Mouse (Mus musculus) thymus, adult 18-20 months (tissue): Measurements from ENCODE around the gene Adam15.

Experiments
- DNase-seq, 2 experiments: peaks; one replicate each; pipeline ENCODE4 v3.0.0; 2022; ENCODE audit warnings: mixed read lengths in 2 of 2

The Adam15 gene

DNA sequence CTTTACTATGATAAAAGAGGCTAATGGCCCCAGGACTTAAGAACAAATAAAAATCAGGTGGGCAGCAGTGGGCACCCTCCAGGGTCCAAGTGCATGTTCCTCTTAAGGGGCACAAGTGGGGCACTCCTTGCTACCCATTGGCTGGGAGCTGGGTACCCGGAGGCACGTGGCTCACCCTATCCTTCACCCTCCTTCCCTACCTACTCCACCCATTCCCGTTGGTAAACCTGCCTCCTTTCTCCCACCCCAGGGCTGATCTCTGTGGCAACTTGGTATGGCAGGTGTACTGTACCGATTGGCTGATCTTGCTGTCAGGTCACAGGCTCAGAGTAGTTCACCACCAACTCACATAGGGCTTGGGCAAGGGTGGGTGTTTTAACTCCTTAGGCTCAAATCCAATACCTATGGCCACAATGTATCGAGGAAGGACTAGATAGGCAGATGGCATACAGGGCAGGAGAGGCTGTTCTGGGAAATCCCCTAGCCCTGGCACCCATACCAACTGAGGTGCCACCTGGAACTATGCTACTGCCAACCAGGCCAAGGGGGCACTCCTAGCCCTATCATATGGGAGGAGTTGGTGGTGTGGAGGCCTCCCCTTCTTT is 34.0 kb upstream of the Adam15 start:
- DNase-seq, result no peak

GRCm38 (mm10) chr3:89382950-89383349 is 33.2 kb upstream of the Adam15 start:
- no peak for DNase-seq

- peak in 1 of 2 experiments; percentile 36 for DNase-seq
Observed at GRCm38 (mm10) chr3:89382033-89382882, 32.5 kb upstream of the Adam15 start.

DNA sequence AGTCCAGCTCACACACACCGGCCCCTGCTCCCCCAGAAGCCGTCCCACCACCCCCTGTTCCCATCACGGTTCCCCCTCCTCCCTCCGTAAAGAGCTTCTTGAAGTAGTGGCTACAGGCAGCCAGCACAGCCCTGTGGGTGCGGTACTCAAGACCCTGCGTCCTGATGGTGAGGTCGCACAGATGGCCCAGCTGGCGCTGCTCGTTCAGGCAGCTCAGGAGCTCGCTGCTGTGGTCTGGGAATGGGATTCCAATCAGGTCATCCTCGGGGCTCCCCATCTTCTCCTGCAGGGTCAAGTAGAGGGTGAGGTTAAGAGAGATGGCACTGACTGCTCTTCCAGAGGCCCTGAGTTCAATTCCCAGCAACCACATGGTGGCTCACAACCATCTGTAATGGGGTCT is 31.4 kb upstream of the Adam15 start:
- DNase-seq, result no peak

GRCm38 (mm10) chr3:89380711-89381110 is 30.9 kb upstream of the Adam15 start:
- DNase-seq, result no peak

GRCm38 (mm10) chr3:89380291-89380690 is 30.5 kb upstream of the Adam15 start:
- no peak for DNase-seq

DNA sequence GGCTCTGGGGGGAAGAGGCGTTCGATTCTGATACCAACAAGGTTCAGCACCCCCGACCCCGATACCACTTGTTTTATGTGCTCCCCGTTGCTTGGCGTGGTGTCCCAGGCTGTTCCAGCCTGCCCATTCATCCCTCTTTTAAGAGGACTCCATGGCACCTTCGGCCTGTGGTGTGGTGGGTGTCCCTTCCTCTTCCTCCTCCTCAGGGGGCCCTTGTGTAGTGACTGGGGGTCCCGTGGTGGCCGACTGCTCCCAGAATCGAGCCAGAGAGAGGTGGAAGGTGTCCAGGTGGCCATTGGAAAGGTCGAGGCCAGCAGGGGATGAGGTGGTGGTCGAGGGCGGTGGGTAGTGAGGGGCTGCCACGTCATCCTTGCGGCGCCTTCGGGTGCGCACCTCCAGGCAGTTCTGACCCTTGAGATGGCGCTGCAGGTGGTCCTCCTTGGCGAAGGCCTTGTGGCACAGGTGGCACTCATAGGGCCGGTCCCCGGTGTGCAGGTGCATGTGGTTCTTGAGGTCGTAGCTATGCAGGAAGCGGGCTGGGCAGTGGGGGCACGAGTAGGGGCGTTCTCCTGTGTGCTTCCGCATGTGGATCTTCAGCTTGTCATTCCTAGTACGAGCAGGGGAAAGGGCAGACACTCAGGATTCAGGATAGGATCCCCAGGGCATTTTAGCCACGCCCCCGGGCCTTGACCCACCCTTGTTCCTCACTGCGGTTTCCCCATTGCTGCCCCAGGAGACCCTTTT is 29.8 kb upstream of the Adam15 start:
- DNase-seq, result peak in 1 of 2 experiments; percentile 49

- peak; percentile 53 to 69 for DNase-seq
Observed at GRCm38 (mm10) chr3:89378394-89379067, 28.7 kb upstream of the Adam15 start.

DNA sequence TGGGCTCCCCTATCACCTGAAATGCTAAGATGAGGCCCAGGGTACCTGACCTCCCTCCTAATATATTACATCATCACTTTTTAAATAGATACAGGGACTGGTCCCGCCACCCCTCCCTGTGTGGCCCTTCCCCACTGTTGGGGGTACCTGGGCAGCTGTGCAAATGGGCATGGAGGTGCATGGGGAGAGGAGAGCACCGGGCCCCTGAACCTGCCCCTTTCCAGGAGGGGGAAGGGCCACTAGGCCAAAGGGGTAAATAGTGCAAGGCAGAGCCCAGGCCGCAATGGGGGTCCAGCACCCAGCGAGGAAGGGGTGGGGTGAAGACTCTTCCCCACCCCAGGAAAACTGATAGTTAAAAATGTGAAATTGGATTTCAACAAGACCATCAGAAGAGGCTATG is 28.0 kb upstream of the Adam15 start:
- DNase-seq, result no peak

DNA sequence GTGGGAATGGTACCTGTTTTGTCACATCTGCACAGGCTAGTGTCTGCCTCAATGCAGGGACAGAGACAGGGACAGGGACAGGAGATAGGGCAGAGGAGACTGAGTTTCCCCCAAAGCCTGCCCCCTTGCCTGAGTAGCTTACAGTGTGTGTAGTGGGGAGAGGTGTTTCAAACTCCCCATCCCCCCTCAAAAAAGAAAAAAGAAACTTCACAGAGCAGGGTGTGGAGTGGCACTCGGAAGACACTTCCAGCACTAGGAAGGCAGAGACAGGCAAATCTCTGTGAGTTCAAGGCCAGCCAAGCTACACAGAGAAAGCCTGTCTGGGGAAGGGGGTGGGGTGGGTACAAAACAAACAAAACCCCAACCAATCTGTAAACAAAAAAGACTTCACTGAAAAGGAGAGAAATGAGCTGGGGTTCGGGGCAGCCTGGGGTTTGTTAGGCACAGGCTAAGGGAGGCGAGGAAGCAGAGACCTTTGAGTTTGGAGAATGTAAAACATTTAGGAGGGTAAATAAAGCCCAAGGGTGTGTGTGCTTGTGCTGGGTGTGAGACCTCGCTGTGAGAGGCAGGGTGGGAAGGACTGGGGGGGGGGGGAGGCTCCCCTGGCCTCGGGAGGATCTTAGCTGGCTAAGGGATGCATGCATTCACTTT is 23.9 kb upstream of the Adam15 start:
- no peak for DNase-seq

- DNase-seq, result no peak
Observed at GRCm38 (mm10) chr3:89367338-89367737, 17.5 kb upstream of the Adam15 start.

DNA sequence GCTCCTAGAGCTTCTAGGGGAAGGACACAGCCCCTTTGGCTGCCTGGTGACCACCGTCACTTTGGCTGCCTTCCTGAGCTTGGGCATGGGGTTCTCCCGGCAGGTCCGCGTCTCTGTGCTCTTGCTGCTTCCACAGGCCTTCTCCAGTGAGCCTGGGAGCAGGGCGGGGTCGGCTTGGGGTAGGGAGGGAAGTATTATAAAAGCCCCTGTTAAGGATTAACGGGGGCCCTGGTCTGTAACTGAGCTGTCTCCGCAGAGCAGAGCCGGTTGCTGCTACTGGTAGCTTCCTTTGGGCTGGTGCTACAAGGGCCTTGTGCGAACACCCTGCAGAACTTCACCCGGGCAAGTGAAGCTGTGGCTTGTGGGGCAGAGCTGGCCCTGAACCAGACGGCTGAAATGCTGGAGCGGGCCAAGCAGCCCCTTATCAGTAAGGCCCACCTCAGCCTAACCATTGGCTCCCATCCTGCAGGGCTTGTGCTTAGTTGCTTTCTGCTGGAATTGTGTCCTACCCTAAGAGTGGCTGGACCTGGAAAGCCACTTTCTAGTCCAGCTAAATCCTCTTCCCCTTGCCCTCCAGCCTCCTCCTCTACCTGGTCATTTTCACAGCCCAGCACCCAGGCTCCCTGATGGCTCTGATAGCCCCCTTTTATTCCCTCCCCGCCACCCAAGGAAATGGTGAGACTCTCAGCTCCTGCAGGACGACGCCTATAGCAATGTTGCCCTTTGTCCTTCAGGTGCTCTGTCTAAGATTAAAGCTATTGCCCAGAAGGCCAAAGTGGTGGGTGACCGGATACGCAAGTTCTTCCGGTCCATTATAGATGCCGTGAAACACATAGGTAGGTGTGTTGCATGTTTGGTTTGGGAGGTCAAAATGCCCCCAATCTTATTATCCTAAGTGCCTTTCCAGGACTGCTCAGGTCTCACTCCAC is 16.0 kb upstream of the Adam15 start:
- no peak for DNase-seq

GRCm38 (mm10) chr3:89365153-89365485 is 15.3 kb upstream of the Adam15 start, which contains the start of gene Dcst1:
Gene Dcst1, minus strand, starts transcription at chr3:89365253.
- DNase-seq, result no peak

DNA sequence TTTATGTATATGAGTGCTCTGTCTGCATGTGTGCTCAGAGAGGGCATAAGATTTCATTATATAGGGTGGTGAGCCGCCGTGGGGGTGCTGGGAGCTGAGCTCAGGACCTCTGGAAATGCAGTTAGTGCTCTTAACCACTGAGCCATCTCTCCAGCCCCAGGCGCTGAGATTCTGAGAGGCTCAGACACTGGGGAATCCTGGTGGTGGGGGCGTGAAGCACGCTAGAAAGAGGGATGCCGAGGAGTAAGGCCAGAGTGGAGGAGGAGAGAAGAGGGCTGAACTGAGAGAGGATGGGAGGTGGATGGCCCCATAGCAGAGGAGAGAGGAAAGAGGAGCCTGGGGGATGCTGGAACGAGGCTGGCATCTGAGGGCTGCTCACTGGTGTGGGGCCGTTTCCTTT is 14.8 kb upstream of the Adam15 start:
- DNase-seq, result no peak

DNA sequence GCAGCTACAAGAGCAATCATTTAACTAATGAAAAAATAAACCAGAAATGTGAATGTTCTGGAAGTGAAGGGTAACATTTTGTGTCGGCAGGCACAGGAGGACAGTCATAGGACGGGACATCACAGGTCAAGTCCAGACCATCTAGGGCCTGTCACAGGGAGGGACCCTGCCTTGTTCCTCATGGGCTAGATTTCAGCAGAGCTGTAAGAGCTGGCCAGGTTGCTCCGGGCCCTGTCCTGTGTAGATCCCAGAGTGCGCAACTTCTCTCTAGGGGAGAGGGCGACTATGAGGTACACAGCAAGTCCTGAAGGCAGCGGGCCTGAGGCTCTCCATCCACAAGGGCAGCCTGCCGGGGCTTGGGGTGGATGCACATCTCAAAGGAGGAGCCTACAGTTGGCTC is 11.9 kb upstream of the Adam15 start, which contains the start of gene Dcst2:
Gene Dcst2, plus strand, starts transcription at position 301 of the 400 bp plus-strand sequence.
- DNase-seq, result no peak

GRCm38 (mm10) chr3:89360237-89360636 is 10.4 kb upstream of the Adam15 start:
- DNase-seq, result no peak

DNA sequence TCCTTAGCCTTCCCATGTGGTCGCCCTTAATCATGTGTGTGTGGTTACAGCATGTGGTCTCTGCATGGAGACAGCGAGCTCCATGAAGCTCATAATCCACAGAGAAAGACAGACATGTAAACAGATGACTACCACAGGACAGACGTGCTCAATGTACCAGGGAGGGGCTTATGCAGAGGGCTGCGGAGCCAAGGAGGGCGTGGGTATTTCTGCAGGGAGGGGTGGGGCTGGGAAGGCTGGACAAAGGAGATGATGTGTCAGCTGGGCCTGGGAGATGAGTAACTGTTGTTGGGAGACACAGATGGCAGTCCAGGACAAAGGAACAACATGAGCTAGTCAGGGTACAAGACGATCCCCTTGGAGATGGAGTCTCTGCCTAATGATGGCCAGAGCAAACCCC is 9.8 kb upstream of the Adam15 start:
- no peak for DNase-seq

DNA sequence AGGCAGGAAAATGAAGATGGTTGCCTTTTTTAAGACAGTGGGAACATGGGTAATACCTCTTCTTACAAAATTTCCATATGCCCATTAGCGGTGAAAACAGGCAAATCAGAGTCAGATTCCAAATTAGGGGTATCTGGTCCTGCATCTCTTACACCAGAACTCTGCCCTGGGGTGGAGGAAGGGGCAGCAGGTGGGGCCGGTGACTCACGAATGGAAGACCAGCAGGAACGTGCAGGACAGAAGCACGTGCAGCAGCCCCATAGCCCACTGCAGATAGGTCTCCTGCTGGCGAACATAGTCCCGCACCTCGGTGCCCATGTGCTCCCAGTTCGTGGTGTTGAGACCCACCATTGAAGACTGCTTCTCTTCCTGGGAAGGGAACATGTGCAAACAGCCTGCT is 6.2 kb upstream of the Adam15 start:
- no peak for DNase-seq

DNA sequence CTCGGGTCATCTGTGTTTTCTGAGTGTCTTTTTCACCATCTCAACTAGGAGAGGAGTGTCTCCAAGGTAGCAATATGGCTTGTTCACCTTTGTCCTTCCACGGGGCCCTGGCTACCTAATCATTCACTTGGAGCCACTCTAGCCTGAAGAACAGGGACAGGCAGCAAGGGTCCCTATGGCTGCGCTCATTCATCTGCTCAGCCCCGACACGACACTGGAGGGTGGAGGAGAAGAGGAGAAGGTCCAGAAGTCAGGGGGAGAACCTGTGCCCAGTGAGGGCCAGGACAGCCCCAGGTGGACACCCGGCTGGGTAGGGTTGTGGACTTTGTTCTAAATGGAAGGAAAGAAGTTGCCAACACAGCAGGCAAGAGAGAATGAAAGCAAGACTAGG is 5.7 kb upstream of the Adam15 start:
- DNase-seq, result no peak

DNA sequence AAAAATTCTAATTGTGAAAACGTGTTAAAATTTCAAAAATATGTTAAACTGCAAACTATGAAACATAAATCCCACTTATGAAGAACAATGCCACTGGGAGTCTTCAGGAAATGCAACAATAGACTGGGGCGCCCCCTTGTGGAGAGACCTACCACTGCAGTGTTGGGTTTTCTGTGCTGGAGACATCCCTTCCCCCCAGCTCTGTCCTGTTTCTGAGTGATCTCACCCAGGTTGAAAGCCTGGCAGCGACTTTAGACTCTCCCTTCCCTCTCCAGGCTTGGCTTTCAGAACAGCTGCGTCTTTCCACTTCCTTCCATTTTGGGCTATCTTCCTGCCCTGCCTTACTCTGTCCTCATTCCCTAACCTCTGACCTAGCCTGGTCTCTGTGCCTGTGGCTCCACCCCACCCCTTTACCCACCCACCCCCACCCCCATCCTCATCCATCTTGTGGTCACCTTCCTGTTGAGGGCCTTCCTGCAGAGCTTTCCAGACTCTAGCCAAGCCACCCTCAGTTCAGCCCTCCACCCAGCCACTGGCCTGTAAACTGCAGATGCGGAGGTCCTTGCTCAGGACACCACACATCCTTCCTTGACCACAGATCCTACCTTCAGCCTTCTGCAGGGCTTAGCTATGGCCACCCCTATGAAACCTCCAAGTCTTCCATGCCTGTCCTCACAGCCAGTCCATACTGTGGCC is 5.2 kb upstream of the Adam15 start:
- peak; percentile 49 to 56 for DNase-seq

- DNase-seq, result no peak
Observed at GRCm38 (mm10) chr3:89351271-89351670, 1.5 kb upstream of the Adam15 start.
